Comparison of ENCODE assay signal across 8 mouse cellular contexts in the genomic region with DNA sequence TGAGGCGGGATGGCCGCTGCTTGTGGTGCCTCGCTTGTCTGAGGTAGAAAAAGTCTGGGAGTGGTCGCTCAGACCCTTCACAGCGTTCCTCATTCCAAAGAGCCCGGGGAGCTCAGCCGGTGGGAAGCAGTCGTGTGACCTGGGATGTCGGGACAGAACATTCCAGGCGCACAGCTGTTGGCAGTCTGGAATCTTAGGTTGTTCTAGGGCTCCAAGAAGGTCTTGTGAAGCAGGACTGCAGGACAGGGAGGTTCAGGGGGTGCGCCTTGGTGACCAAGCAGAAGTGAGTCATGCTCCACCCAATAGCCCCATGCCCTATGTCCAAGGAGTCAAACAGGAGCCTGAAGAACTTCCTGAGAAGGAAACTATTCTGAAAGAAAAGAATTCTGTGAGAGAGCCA. TPM values are rescaled to one million over a fixed set of nuclear protein-coding genes. Genes with fewer than 3 reads are reported as not detected.
DNase-seq lines count a peak whose midpoint lies in the region; ATAC-seq and TF ChIP-seq lines count a peak whose summit lies in the region.
"Had no signal": no experiment of that assay in that cellular context is flagged by ENCODE, and none has a peak within 500 bp of the region (broad histone marks: within the 10 kb centered on the region; RNA-seq: fewer than 3 reads in every experiment).

No protein-coding gene starts in this region.

- TF ChIP-seq CTCF in liver, adult 2 months (IDR thresholded peaks at IDR 0.05; ENCODE audit: low read depth, low read length): no peak
- TF ChIP-seq CTCF in intestine, postnatal 0 days (IDR thresholded peaks at IDR 0.05; ENCODE audit: low read depth): no peak

- TF ChIP-seq POLR2A in liver, adult 2 months (IDR thresholded peaks at IDR 0.05; ENCODE audit: extremely low read depth, insufficient read depth, low read length): no peak

- H3K79me2 ChIP-seq in liver, adult 2 months (ENCODE audit: control insufficient read depth, insufficient read depth, low read length): no peaks in the 10 kb centered on the region

- no peak overlapping the region for H3K27ac ChIP-seq in liver, adult 2 months (replicated peaks; ENCODE audit: insufficient read depth, low read depth, low read length)
- peak overlapping the region; percentile 84 for H3K27ac ChIP-seq in forebrain, embryonic 10.5 days
- H3K27ac ChIP-seq in intestine, postnatal 0 days (ENCODE audit: low read depth, low read length): no peak overlapping the region
- no peak overlapping the region; the same call in 1 of the 2 replicates for H3K27ac ChIP-seq in neural tube, embryonic 15.5 days (replicated peaks)

- H3K36me3 ChIP-seq in liver, adult 2 months (ENCODE audit: control insufficient read depth, insufficient read depth, low read length): no peaks in the 10 kb centered on the region
- H3K36me3 ChIP-seq in forebrain, embryonic 10.5 days (replicated peaks): no peaks in the 10 kb centered on the region
- H3K36me3 ChIP-seq in intestine, postnatal 0 days (ENCODE audit: control insufficient read depth, insufficient read depth): no peaks in the 10 kb centered on the region
- H3K36me3 ChIP-seq in neural tube, embryonic 15.5 days: no peaks in the 10 kb centered on the region

- peak; percentile 45 for ATAC-seq in intestine, postnatal 0 days
- peak; percentile 77; the same call in 1 of the 2 replicates for ATAC-seq in neural tube, embryonic 15.5 days (ENCODE audit: low FRiP score)

- no peak for DNase-seq in liver, adult 2 months (ENCODE audit: extremely low read depth, low read depth, low spot score)
- no peak for DNase-seq in liver
- DNase-seq in forebrain, embryonic 10.5 days (ENCODE audit: extremely low spot score, low spot score): no peak
- no peak for DNase-seq in adrenal gland, postnatal 10 days
- no peak for DNase-seq in natural killer cell, adult 2 months (ENCODE audit: low spot score in 2 of 2)

- H3K4me3 ChIP-seq in liver, adult 2 months (ENCODE audit: insufficient read depth, low read depth, low read length): peak overlapping the region; percentile 18; the same call in 1 of the 2 replicates
- peak overlapping the region; percentile 65 for H3K4me3 ChIP-seq in forebrain, embryonic 10.5 days
- H3K4me3 ChIP-seq in intestine, postnatal 0 days (ENCODE audit: low read depth, low read length): peak overlapping the region; percentile 43
- H3K4me3 ChIP-seq in neural tube, embryonic 15.5 days (replicated peaks): peak overlapping the region; percentile 53

- H3K4me1 ChIP-seq in liver, adult 2 months (ENCODE audit: control insufficient read depth, insufficient read depth, low read length): no peaks in the 10 kb centered on the region
- peaks cover 7% of the 10 kb centered on the region for H3K4me1 ChIP-seq in forebrain, embryonic 10.5 days
- no peaks in the 10 kb centered on the region for H3K4me1 ChIP-seq in intestine, postnatal 0 days (replicated peaks; ENCODE audit: control insufficient read depth, insufficient read depth, low read length)
- no peaks in the 10 kb centered on the region for H3K4me1 ChIP-seq in neural tube, embryonic 15.5 days

- H3K9ac ChIP-seq in liver, adult 2 months (ENCODE audit: low read depth, low read length): no peak overlapping the region
- peak overlapping the region; percentile 48; the same call in 1 of the 2 replicates for H3K9ac ChIP-seq in intestine, postnatal 0 days (ENCODE audit: low read depth, low read length)
- peak overlapping the region; percentile 59 for H3K9ac ChIP-seq in neural tube, embryonic 15.5 days (replicated peaks)

- 6% methylated on average over 11 of the region's 11 CpGs for WGBS in liver, adult 2 months
- WGBS in forebrain, embryonic 10.5 days: 6% methylated on average over 11 of the region's 11 CpGs
- 4% methylated on average over 11 of the region's 11 CpGs for WGBS in intestine, postnatal 0 days
- 3% methylated on average over 11 of the region's 11 CpGs for WGBS in neural tube, embryonic 15.5 days

- H3K9me3 ChIP-seq in forebrain, embryonic 10.5 days: no peaks in the 10 kb centered on the region
- H3K9me3 ChIP-seq in intestine, postnatal 0 days (ENCODE audit: control insufficient read depth): no peaks in the 10 kb centered on the region
- no peaks in the 10 kb centered on the region for H3K9me3 ChIP-seq in neural tube, embryonic 15.5 days (replicated peaks)

- peak overlapping the region; percentile 86 for H3K4me2 ChIP-seq in intestine, postnatal 0 days (replicated peaks; ENCODE audit: low read depth)
- H3K4me2 ChIP-seq in neural tube, embryonic 15.5 days: peak overlapping the region; percentile 77

- H3K27me3 ChIP-seq in liver, adult 2 months (ENCODE audit: control insufficient read depth, insufficient read depth, low read length): no peaks in the 10 kb centered on the region
- peaks cover 22% of the 10 kb centered on the region for H3K27me3 ChIP-seq in forebrain, embryonic 10.5 days (ENCODE audit: poor library complexity, severe bottlenecking)
- 0 out of 2 replicates have a peak, but pooled peaks cover 4% of the 10 kb centered on the region for H3K27me3 ChIP-seq in intestine, postnatal 0 days (replicated peaks; ENCODE audit: control insufficient read depth, insufficient read depth, low read length)
- no peaks in the 10 kb centered on the region for H3K27me3 ChIP-seq in neural tube, embryonic 15.5 days (replicated peaks)

RNA-seq across cellular contexts. Expression of a gene that starts 0.3 kb away (rescaled TPM):
- not detected in 2 replicates for total RNA-seq in liver, adult 2 months (2014; rRNA removed)
- polyA plus RNA-seq in liver, adult 2 months (2012; rRNA removed): not detected in 2 replicates
- 0.14 and 0.45 TPM in 2 replicates for polyA plus RNA-seq in forebrain, embryonic 10.5 days (2016; fragmentation: Nextera tagmentation; extraction: Ambion mirVana)
- polyA plus RNA-seq in intestine, postnatal 0 days (2015; fragmentation: Nextera tagmentation; extraction: Ambion mirVana): 0.04 and 0.08 TPM in 2 replicates
- polyA plus RNA-seq in neural tube, embryonic 15.5 days (2015; fragmentation: Nextera tagmentation; extraction: Ambion mirVana): 0.28 and 0.36 TPM in 2 replicates
- total RNA-seq in adrenal gland, postnatal 10 days (2021): under 1 TPM; 0.12 to 0.58 TPM
- polyA plus RNA-seq: urinary bladder, adult 2 months had no signal

RNA-seq across cellular contexts. Expression of a gene that starts 19.8 kb away (rescaled TPM):
- total RNA-seq in liver, adult 2 months (2014; rRNA removed): 0.20 TPM in 1 of 2 replicates, not detected in the other
- not detected in 2 replicates for polyA plus RNA-seq in liver, adult 2 months (2012; rRNA removed)
- 0.71 and 0.77 TPM in 2 replicates for polyA plus RNA-seq in forebrain, embryonic 10.5 days (2016; fragmentation: Nextera tagmentation; extraction: Ambion mirVana)
- polyA plus RNA-seq in intestine, postnatal 0 days (2015; fragmentation: Nextera tagmentation; extraction: Ambion mirVana): 0.17 and 0.39 TPM in 2 replicates
- polyA plus RNA-seq in neural tube, embryonic 15.5 days (2015; fragmentation: Nextera tagmentation; extraction: Ambion mirVana): 142 and 148 TPM in 2 replicates
- 10 to 100 TPM; 18.2 to 26.9 TPM for total RNA-seq in adrenal gland, postnatal 10 days (2021)

Comparison
In these comparisons a context has a peak if more than half of its experiments do, and no peak if none do; other contexts are left out.
1. RNA of a gene that starts 19.8 kb away (polyA plus RNA-seq): 142 to 148 TPM in neural tube, embryonic 15.5 days; 0.71 to 0.77 TPM in forebrain, embryonic 10.5 days, 0.17 to 0.39 TPM in intestine, postnatal 0 days and not detected in liver, adult 2 months; every median in the first group is over 10 times any median in the second.
2. Peak in every context shown above with its lines, with median percentiles within 50 percentile points of each other: H3K4me3 ChIP-seq.